Mouse (Mus musculus) heart, postnatal 0 days (tissue): ENCODE measurements at regions not wholly inside any gene's neighbourhood (a gene's known extent, or its start where the extent isn't known, plus 50 kb on each side); places are given as distances from the start of the nearest gene placed in this dataset.

Source experiments
- CTCF ChIP-seq: IDR thresholded peaks from 2 replicates; pipeline ENCODE4 v1.5.1; 2016; ENCODE audit warnings: antibody characterized with exemption, control low read depth, low read depth
- EP300 ChIP-seq: IDR thresholded peaks from 2 replicates; pipeline ENCODE4 v1.6.1; 2016; ENCODE audit warnings: antibody characterized with exemption, low read depth

DNA sequence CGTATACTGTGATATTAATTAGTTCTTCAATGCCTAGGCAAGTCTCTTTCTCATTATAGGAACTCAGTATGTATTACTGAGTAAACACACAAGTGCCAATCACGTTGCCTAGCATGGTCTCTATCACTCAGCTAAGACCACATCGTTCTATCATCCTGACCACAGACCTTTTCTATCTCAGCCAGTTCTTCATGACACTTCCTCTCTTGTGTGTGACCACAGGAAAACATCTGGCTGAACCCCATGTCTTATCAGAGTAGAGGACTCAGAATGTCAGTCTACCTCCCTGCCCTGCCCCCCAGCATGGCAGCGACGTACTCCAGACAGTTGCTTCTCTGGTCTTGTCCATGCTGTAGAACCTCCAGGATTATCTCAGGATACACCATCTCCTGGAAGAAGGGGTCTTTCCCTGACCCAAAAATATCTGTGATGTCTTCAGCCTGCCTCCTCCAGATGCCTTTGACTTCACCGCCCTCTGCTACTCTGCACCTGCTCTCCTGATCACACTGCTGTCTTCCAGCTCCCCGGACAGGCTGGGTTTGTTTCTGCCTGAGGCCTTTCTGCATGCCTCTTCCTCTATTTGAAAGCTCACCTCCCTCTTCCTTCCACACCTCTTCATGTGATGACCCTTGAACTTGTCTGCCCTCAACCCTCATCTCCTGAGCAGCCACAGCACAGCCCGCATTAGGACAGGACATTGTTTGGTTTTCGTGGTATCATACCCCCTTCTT lies 230.1 kb upstream of the Zfp462 start:
- TF ChIP-seq CTCF = no peak
- TF ChIP-seq EP300 = no peak
